Mouse (Mus musculus) intestine, embryonic 14.5 days (tissue): Measurements from ENCODE around the gene Dqx1. TPM values are rescaled to one million over a fixed set of nuclear protein-coding genes. Genes with fewer than 3 reads are reported as not detected.

Experiments used
- ATAC-seq: fragments of 200-750 bp; cut with Nextera tagmentation; replicated peaks from 2 replicates; pipeline ENCODE4 v1.8.0; 2017; ENCODE audit warnings: low read depth, moderate number of reproducible peaks, moderate TSS enrichment, moderate library complexity; ENCODE audit not compliant: low FRiP score, low TSS enrichment
- DNase-seq: peaks from one replicate; pipeline ENCODE4 v3.0.0-alpha.2; 2018; ENCODE audit warnings: low spot score
- H3K27ac ChIP-seq: fragments of 300-500 bp; sonication (generic); 2 replicates; pipeline ENCODE4 v1.5.1; 2014; ENCODE audit warnings: low read depth, mild to moderate bottlenecking, control low read depth
- H3K27me3 ChIP-seq: fragments of 300-500 bp; sonication (generic); replicated peaks from 2 replicates; pipeline ENCODE4 v1.6.1; 2014; ENCODE audit warnings: low read length, control low read depth; ENCODE audit not compliant: control insufficient read depth, insufficient read depth
- H3K36me3 ChIP-seq: fragments of 300-500 bp; sonication (generic); 2 replicates; pipeline ENCODE4 v1.6.1; 2014; ENCODE audit warnings: low read length, control low read depth; ENCODE audit not compliant: control insufficient read depth, insufficient read depth
- H3K4me1 ChIP-seq: fragments of 300-500 bp; sonication (generic); replicated peaks from 2 replicates; pipeline ENCODE4 v1.6.1; 2014; ENCODE audit warnings: low read length, control low read depth, mixed read lengths; ENCODE audit not compliant: control insufficient read depth, insufficient read depth
- H3K4me2 ChIP-seq: fragments of 300-500 bp; sonication (generic); 2 replicates; pipeline ENCODE4 v1.6.1; 2014; ENCODE audit warnings: low read length
- H3K4me3 ChIP-seq: fragments of 300-500 bp; sonication (generic); 2 replicates; pipeline ENCODE4 v1.5.1; 2014; ENCODE audit warnings: low read depth, low read length, control low read depth, mixed read lengths
- H3K9ac ChIP-seq: fragments of 300-500 bp; sonication (generic); 2 replicates; pipeline ENCODE4 v1.6.1; 2014; ENCODE audit warnings: mild to moderate bottlenecking, low read length
- H3K9me3 ChIP-seq: fragments of 300-500 bp; sonication (generic); 2 replicates; pipeline ENCODE4 v1.6.1; 2016; ENCODE audit warnings: low read length, control low read depth; ENCODE audit not compliant: control insufficient read depth
- WGBS: fragments of 180-500 bp; shearing (Covaris S2); extraction: QIAGEN DNeasy Blood & Tissue Kit; methylation state at CpG from one replicate; pipeline ENCODE4 v1.1.7; 2014; 5-methylcytosine and 5-hydroxymethylcytosine counted together
- polyA plus RNA-seq: library from polyadenylated mRNA; unstranded; fragments of >200 nt; fragmentation: Nextera tagmentation; extraction: Ambion mirVana; gene quantifications from 2 replicates; pipeline ENCODE4 v1.2.1, GENCODE M21; 2014

Gene Dqx1
- polyA plus RNA-seq, 1 experiment from 2014 or later, result 8.2 TPM

- Histone ChIP-seq H3K27me3 (peaks cover 82% of the 10 kb centered on the region), H3K4me2 (peak within 1 kb of the TSS; percentile 44), H3K9ac (no peak within 1 kb of the TSS), H3K4me3 (peak within 1 kb of the TSS; percentile 21), H3K27ac (no peak within 1 kb of the TSS), H3K36me3 (peaks cover 5% of the 10 kb centered on the region; the same call in 1 of the 2 replicates), H3K9me3 (no peaks in the 10 kb centered on the region), H3K4me1 (peaks cover 12% of the 10 kb centered on the region)
- ATAC-seq (no peak), DNase-seq (peak; percentile 65)
- WGBS, result 2% methylated on average over 42 of the region's 42 CpGs
Measured at GRCm38 (mm10) chr6:83086121-83087035, 28.7 kb downstream of the Dqx1 start, which contains the start of gene Lbx2. Lbx2 (plus strand) TSS chr6:83086367.

- Histone ChIP-seq H3K9me3 (no peaks in the 10 kb centered on the region), H3K36me3 (no peaks in the 10 kb centered on the region), H3K9ac (0 out of 2 replicates have a peak overlapping the region, but pooled peaks have one; percentile 16), H3K4me1 (peaks cover 12% of the 10 kb centered on the region), H3K4me2 (peak overlapping the region; percentile 44), H3K27me3 (peaks cover 82% of the 10 kb centered on the region), H3K27ac (no peak overlapping the region), H3K4me3 (peak overlapping the region; percentile 27)
- DNase-seq (peak; percentile 73), ATAC-seq (no peak)
- WGBS, result 4% methylated on average over 47 of the region's 47 CpGs
Measured at GRCm38 (mm10) chr6:83087205-83087925, 29.7 kb downstream of the Dqx1 start.

DNA sequence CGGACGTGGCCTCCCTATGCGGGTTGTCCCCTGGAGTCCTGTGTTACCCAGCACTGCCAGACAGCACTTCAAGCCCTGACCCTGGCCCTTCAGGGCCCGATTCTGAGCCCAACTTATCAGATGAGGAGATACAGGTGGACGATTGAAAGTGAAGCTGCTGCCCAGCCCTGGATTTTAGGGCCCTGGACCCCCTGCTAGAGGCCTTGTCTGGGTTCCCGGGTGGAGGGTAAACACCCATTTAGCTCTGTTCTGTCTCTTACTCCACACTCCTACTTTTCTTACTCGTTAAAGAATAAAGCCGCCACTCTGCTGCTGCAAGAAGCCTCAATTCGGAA is 30.2 kb downstream of the Dqx1 start:
- Histone ChIP-seq H3K4me1 (peaks cover 12% of the 10 kb centered on the region), H3K27ac (no peak overlapping the region), H3K9me3 (no peaks in the 10 kb centered on the region), H3K36me3 (no peaks in the 10 kb centered on the region), H3K27me3 (peaks cover 76% of the 10 kb centered on the region), H3K4me3 (peak overlapping the region; percentile 27), H3K4me2 (peak overlapping the region; percentile 44), H3K9ac (0 out of 2 replicates have a peak overlapping the region, but pooled peaks have one; percentile 16)
- no peak for DNase-seq
- no peak for ATAC-seq
- 11% methylated on average over 9 of the region's 9 CpGs for WGBS

DNA sequence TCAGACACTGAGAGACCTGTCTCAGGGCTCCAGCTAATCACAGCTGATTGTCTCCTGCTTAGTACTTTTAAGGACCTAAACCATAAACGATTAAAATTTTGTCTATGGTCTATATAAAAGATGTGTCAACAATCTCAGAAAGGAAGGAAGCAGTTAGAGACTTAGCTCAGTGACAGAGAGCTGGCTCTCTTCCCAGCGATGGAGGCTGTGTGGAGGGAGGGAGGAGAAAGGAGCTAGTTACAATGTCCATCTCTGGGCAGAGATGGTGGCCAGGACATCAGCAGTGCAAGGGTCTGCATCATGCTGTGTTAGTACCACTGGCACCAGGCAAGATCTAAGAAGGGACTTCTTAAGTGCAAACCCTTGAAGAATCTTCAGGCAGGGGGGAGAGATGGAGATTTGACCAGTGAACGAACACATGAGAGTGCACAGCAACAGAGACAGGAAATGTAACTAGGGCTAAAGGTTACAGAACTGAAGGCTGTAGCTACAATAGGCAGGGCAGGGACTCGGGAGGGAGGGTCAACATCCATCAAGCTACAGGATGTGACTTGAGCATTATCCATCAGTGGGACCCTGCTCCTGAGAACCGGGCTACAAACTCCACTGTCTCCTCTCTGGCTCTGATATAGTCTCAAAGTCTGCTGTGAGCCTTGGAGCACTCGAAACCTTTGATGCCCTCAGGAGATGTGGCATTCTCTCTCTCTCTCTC is 34.9 kb downstream of the Dqx1 start:
- no peak overlapping the region for H3K4me3 ChIP-seq
- no peak for DNase-seq
- H3K27ac ChIP-seq, result no peak overlapping the region
- no peaks in the 10 kb centered on the region for H3K9me3 ChIP-seq
- no peak overlapping the region for H3K4me2 ChIP-seq
- H3K27me3 ChIP-seq, result peaks cover 32% of the 10 kb centered on the region
- 18% methylated on average over 6 of the region's 6 CpGs for WGBS
- no peaks in the 10 kb centered on the region for H3K36me3 ChIP-seq
- peaks cover 3% of the 10 kb centered on the region for H3K4me1 ChIP-seq
- no peak overlapping the region for H3K9ac ChIP-seq
- no peak for ATAC-seq

DNA sequence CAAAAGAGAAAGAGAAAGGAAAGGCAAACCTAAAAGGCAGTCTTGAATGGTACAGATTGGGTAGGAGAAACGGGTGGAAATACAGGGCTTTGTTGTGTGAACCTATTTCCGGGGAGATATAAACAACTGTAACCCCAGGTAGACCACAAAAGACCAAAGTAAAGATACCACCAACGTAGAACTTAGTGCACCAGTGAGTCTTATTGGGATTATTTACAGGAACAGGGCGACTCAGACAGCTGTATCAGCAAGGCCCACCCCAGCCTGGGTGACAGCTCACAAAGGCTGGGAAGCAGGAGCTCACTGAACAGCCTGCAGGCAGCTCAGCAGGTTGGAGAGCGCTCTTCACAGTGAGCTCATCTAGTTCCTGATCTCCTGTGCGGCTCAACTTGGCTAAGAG is 38.3 kb downstream of the Dqx1 start:
- no peak overlapping the region for H3K9ac ChIP-seq
- no peak overlapping the region for H3K4me2 ChIP-seq
- 46% methylated on average over 6 of the region's 6 CpGs for WGBS
- no peak for ATAC-seq
- 0 out of 2 replicates have a peak, but pooled peaks cover under 1% of the 10 kb centered on the region for H3K27me3 ChIP-seq
- H3K36me3 ChIP-seq, result no peaks in the 10 kb centered on the region
- no peak for DNase-seq
- no peak overlapping the region for H3K27ac ChIP-seq
- no peaks in the 10 kb centered on the region for H3K9me3 ChIP-seq
- peaks cover 2% of the 10 kb centered on the region; the same call in 1 of the 2 replicates for H3K4me1 ChIP-seq
- no peak overlapping the region for H3K4me3 ChIP-seq

DNA sequence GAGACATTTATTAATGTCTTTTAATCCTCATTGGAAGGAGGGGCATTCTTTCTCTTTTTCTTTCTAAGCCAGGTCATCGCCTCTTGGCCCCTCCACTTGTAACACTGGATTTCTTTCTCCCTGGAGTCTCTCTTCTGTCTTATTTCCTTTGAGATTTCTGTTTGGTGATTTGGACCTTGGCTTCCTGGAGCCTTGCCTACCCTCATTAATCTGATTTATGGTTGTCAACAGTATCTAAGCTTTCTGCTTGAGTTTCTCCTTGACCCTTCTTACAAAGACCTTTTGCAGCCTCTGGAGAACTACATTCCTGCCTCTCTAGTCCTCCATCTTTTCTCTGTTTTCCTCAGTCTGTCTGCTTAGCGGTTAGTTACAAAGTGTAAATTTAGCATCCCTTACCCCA is 40.8 kb downstream of the Dqx1 start:
- ATAC-seq, result no peak
- peaks cover 13% of the 10 kb centered on the region for H3K4me1 ChIP-seq
- H3K9me3 ChIP-seq, result no peaks in the 10 kb centered on the region
- WGBS, result 51% methylated on average over 2 of the region's 2 CpGs
- no peaks in the 10 kb centered on the region for H3K27me3 ChIP-seq
- H3K4me3 ChIP-seq, result no peak overlapping the region
- no peak overlapping the region for H3K9ac ChIP-seq
- no peak overlapping the region for H3K4me2 ChIP-seq
- H3K36me3 ChIP-seq, result no peaks in the 10 kb centered on the region
- DNase-seq, result no peak
- no peak overlapping the region for H3K27ac ChIP-seq

- Histone ChIP-seq H3K4me2 (peak within 1 kb of the TSS; percentile 100), H3K36me3 (no peaks in the 10 kb centered on the region), H3K9me3 (no peaks in the 10 kb centered on the region), H3K9ac (peak within 1 kb of the TSS; percentile 78), H3K27me3 (no peaks in the 10 kb centered on the region), H3K27ac (peak within 1 kb of the TSS; percentile 77), H3K4me1 (peaks cover 13% of the 10 kb centered on the region), H3K4me3 (peak within 1 kb of the TSS; percentile 79)
- ATAC-seq (peak; percentile 80), DNase-seq (no peak)
- WGBS, result under 1% methylated on average over 25 of the region's 25 CpGs
Measured at GRCm38 (mm10) chr6:83101316-83101687, 43.7 kb downstream of the Dqx1 start, which contains the start of the genes Ccdc142 and Gm42688. Ccdc142 (plus strand) TSS chr6:83101601. Gm42688 (plus strand) TSS chr6:83101617.
